Mouse (Mus musculus) mouse embryonic stem cell (cell line): Measurements from ENCODE around the gene Nat8f4.
"Not testable (repeated sequence)": the region's sequence is repeated elsewhere in the genome, so short reads cannot be mapped to it uniquely, and the experiment has no call there.

Experiments used
- in situ Hi-C, 2 experiments: fragments of 300-500 bp; cut with MboI; formaldehyde crosslinking; loops; 1 replicate in 1 of 2; 3 replicates in 1 of 2; pipeline ENCODE4 v1.14.3; 2019 to 2020; ENCODE audit warnings: low sequenced_read_pairs in 2 of 2, low pct_unique_long_range_greater_than_20kb in 1 of 2, mixed read lengths in 1 of 2; ENCODE audit not compliant: unreplicated experiment in 1 of 2

Nat8f4 gene

DNA sequence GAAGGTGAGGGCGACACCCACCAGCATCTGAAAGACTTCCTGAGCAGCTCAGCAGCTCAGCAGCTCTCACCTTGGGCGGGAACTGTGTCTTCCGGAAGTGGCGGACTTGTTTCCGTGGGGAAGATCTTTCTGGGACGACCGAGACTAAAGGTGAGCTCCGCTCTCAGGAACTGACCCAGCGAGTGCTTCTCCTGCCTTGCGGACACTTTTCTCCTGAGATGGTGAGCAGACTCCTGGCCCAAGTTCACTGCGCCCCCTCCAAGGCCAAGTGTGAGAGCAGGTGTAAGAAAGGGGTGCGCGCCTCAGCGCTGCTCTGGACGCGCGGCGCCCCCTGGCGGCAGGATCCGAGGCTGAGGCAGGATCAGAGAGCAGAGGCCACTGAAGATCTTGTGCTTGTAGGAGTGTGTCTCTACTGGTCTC lies at the start of gene Nat8f4:
Nat8f4 (minus strand) TSS at position 243 of the 420 bp plus-strand sequence.
- in situ Hi-C loops = loop anchor here in 1 of 2 experiments (5.0 to 10.0 kb wide), 2 partner anchors 57 to 100 kb away; no protein-coding TSS in a partner anchor

DNA sequence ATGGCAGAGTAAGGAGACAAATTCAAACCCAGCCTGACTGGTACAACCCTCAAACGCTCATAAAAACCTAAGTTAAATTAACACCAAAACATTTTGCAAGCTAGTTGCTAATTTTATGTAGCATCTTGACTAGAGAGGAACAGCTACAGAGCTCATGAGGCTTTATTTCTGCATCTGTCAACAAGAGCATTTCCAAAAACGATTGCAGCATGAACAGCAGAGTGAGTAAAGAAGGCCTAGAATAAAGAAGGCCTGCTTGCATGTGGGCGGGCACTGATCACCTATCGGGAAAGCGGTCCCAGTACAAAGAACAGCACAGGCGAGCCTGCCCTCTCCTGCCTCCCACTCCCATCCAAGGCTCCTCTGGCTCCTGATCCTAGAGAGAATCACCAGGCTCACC lies 43.9 kb upstream of the Nat8f4 start:
- in situ Hi-C loops = no loop called here

DNA sequence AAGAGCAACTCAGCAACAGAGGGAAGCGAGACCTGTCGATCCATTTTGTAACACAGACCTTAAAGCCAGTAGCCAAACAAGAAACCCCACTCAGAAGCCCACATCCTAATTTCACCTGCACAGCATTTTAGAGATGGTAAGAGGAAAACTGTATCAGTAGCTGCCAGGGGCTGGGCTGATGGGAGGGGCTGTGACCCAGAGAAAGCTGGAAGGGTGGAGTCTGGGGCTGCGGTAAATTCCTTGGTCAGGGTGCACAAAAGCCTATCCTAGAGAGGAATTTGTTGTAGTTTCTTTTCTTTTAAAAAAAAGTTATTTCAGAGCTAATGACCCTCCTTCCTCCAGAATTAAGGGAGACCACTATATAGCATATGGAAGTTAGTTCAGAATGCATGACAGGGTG lies 37.8 kb upstream of the Nat8f4 start:
- in situ Hi-C loops = no loop called here

DNA sequence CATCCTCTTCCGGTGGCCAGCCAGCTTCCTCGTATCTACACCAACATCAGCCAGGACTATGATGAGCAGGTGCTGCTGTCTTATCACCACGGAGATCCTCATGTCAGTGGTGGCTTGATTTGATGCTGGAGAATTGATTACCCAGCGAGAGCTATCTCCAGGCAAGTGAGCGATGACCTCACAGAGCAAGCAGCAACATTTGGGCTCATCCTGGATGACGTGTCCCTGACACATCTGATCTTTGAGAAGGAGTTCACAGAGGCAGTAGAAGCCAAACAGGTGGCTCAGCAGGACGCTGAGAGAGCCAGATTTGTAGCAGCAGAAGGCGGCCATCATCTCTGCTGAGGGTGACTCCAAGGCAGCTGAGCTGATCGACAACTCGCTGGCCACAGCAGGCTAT lies 34.0 kb upstream of the Nat8f4 start:
- in situ Hi-C loops = loop anchor here (5.0 to 10.0 kb wide), 2 partner anchors 66 to 69 kb away; no protein-coding TSS in a partner anchor

DNA sequence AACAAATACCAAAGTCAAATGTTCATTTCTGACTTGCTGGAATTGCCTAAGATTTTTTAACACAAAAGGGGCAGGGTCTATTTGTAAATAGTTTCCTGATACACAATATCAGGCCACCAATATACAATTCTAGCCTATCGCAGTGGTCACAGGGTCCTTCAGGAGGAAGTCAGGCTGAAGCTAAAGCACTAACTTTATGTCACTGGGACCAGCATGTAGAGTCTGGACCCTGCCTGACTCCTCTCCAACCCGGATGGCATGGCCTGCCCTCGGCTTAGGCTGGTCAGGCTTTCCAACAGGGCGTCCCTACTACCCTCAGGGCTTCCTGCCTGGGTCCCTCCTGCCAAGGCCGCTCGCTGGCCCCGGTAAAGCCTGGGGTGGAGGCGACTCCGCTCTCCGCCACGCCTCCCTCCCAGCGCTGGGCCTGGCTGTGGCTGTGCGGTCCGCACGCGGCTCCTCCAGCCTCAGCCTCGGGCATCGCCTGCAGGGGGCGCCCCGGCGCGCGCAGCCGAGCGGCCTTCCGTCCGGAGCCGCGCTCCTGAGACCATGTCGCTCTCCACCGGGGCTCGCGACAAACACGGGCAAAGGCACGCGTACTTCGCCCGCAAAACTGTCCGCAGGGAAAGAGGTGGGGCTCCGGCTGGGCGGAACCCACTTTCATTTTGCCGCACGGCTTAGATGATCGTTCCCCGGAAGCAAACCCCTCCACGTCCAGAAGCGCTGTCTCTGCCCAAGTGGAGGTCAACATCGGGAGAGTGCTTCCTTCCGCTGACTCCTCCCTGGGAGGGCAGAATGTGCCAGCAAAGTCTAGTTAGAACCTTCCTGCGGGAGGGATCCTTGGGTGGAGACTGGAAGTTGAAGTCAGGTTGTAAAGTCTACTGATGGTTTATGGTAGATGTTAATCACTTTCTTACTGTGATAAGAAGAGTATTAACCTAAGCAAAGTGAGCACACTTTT lies 32.1 kb upstream of the Nat8f4 start:
- in situ Hi-C loops = loop anchor here (5.0 to 10.0 kb wide), 2 partner anchors 68 to 71 kb away; no protein-coding TSS in a partner anchor

DNA sequence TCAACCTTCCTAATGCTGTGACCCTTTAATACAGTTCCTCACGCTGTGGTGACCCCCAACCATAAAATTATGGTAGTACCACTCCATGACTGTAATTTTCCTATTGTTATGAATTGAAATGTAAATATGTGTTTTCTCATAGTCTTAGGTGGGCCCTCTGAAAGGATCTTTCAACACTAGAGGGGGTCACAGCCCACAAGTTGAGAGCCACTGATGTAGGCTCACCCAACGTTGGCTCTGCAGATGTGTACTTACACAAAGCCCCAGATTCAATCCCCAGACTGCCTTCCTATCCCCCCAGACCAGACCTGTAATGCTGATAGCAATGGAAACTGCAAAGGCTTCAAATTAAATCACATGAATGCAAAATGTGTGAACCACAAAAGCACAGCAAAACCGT lies 31.0 kb upstream of the Nat8f4 start:
- in situ Hi-C loops = loop anchor here (5.0 to 10.0 kb wide), 2 partner anchors 69 to 72 kb away; no protein-coding TSS in a partner anchor

DNA sequence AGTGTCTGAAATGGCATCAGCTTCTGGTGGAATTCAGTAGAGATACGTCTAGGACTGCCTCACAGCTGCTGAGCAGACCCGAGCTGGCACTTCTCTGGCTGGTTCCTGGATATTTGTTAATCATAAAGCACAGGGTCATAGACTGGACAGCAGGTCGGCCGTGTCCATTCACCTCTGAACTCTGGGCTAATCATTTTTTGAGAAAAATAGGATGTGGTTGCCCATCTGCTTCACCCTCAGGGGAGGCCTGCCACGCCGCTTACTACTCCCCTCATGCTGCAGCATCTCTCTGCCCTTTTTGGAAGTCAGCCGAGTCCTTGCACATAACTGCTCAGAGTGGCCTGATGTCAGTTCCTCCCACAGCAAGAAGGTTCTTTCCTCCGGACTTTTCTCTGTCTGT lies 29.4 kb upstream of the Nat8f4 start:
- in situ Hi-C loops = loop anchor here in 1 of 2 experiments (10.0 kb wide), 1 partner anchor 71 kb away; no protein-coding TSS in a partner anchor

DNA sequence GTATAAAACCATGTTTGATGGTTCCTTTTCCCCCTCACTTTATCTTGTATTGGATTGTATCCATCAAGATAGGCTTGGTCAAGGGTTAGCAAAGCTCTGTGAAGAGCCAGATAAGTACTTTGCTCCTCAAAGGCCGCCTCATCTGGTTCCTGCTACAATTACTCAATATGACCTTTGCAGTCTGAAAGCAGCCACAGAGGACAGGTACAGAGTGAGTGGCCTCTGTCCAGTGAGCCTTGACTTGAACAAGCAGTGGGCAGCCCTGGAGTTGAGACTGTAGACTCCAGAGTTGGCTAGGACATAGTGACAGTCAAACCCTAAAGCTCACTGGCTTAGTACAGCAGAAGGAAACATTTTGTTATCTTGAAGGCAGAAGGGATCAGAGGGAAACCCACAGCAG lies 24.6 kb upstream of the Nat8f4 start:
- in situ Hi-C loops = no loop called here

DNA sequence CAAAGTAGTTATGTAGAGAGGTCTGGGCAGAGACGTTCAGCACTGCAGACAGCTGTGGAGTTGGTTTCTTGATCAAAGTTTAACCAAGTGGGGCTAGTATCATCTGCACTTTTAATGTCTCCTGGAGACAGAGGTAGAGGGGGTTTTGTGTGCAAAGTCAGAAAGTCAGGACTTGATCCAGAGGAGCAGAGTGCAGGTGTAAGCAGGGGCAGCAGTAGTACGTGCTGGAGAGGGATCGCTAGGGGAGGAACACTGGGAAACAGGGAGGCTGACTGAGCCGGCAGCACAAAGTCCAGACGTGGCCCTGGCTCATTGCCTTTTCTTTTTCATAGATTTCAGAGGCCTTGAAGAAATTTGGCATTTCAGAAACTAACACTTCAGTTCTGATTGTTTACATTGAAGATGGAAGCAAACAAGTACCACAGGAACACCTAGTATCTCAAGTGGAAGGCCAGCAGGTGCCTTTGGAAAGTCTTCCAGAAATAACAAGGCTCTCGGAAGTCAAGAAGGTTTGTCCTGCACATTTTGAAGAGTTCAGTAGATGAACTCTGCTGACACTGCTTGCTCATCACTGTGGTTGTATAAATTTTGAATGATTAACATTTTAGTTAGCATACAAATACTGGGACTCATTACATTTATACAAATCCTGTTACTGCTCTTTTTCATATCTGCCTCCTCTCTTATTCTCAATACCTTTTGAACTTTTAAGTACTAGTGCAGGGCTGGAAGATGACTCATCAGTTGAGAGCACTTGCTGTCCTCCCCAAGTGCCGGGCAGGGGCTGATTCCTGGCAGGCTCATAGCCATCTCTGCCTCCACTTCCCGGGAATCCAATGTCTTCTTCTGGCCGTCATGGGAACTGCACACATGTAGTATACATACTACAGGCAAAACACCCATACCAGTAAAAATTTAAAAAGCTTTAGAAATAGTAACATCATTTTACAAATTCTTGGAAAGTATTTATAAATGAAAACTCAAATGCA lies 23.1 kb upstream of the Nat8f4 start:
- in situ Hi-C loops = no loop called here

DNA sequence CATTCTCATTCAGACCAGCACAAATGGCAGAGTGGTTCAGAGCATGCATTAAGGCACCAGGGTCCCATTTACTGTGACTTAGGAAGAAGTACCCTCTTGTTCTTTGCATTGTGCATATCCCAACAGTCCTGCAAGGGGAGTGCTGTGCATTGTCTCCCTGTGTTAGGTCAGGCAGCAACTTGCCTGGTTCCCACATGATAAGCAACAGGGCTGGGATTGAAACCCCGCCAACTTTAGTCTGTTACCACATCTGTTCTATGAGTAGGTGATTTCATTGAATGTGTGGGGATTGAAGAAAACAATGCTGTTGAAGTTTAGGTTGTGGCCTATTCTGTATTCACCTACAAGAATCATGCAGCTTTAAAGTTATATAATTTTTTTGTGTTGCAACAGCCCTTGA lies 22.0 kb upstream of the Nat8f4 start:
- in situ Hi-C loops = no loop called here

DNA sequence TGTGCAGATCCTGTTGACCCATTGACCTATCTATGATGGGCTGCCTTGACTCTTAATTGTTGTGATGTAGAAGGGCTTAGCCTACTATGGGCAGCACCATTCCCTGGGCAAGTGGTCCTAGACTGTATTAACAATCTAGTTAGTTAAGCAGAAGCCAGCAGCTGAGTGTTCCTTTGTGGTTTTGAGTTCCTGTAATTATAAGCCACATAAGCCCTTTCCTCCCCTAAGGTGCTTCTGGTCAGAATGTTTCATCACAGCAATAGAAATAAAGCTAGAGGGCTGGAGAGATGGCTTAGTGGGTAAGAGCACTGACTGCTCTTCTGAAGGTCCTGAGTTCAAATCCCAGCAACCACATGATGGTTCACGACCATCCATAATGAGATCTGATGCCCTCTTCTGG lies 19.0 kb upstream of the Nat8f4 start:
- in situ Hi-C loops = no loop called here

DNA sequence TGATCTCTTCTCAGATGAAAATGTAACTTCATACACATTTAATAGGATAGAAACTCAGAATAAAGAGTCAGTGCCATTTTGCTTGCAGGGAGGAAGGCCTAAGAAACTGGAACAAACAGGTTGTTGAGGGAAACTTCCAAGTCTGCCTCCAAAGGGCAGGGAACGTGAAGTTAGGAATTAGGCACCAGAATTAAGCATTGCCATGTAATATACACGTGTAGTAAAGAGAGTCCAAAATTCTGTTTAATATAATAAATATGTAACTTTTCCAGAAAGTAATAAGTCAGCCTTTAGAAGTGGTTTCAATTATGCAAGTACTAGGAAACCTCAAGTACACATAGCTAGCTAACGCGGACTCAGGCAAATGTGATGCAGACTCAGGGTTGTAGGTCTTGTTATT lies 14.7 kb upstream of the Nat8f4 start:
- in situ Hi-C loops = no loop called here

DNA sequence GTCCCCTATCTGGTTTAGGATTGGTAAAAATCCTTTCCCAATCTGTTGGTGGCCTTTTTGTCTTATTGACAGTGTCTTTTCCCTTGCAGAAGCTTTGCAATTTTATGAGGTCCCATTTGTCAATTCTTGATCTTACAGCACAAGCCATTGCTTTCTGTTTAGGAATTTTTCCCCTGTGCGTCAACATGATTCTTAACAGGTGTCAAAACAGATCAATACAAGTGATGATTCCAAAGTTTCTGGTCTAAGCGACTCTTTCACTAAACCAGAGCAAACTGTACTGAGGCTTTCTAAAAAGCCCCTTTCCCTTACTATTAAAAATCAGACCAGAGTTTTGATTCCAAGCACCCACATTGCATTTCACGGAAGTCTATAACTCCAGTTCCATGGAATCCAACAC lies 13.7 kb upstream of the Nat8f4 start:
- in situ Hi-C loops = not testable (repeated sequence)

DNA sequence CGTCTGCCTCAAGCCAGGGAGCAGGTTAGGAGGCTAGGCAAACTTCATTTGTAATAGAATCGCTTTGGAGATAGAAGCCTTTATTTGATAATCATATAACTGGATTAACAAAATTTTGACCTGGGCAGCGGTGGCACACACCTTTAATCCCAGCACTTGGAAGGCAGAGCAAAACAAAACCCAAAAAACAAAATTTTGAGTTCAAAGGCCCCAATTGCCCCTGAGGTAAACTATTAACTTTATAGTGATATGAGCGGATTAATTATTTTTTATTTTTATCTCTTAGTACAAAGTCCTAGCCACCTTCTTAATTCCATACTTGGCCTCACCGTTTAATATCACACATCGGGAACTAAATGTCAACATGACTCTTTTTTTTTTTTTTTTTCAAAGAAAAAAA lies 11.9 kb upstream of the Nat8f4 start:
- in situ Hi-C loops = no loop called here

DNA sequence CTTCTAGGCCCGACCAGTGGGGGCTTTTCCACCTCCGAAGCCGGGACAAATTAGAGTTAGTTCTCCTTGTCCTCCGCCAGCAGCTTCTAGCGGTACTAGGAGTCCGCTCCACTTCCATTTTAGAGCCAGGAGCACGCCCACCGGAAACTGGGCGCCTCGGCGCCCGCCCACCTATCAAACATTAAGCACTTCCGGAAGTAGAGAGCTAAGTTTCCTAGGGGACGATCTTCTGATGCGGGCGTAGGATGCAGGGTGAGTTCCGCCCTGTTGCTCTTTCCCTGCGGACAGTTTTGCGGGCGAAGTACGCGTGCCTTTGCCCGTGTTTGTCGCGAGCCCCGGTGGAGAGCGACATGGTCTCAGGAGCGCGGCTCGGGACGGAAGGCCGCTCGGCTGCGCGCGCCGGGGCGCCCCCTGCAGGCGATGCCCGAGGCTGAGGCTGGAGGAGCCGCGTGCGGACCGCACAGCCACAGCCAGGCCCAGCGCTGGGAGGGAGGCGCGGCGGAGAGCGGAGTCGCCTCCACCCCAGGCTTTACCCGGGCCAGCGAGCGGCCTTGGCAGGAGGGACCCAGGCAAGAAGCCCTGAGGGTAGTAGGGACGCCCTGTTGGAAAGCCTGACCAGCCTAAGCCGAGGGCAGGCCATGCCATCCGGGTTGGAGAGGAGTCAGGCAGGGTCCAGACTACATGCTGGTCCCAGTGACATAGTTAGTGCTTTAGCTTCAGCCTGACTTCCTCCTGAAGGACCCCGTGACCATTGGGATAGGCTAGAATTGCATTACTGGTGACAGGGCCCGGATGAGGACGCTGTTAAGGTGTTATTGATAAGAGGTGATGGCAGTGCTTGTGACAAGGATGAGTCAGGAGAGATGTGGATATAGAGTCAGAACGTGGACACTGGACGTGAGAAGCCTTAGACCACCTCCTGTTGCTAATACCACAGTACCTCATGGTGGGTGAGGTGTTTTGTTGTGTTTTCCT lies 11.1 kb upstream of the Nat8f4 start, which contains the start of gene Nat8f1:
Nat8f1 (minus strand) TSS at position 149 of the 975 bp plus-strand sequence.
- in situ Hi-C loops = not testable (repeated sequence)

DNA sequence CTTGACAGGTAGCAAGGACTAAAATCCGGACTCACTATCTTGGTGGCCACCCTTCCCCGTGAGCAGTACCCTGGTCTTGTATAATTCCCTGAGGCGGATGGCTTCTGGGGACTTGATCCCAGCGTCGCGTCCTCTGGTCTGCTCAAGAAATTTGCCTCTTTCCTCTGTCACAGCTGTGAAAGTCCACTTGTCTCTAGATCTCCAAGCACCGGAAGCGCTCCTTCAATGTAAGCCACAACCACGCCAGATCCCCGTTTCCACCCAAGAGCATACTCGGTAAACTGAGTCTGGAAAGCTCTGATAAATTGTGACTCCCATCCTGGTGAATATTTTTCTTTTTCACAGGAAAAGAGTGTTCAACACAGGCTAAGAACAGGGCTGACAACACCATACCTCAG lies 10.5 kb upstream of the Nat8f4 start:
- in situ Hi-C loops = no loop called here

DNA sequence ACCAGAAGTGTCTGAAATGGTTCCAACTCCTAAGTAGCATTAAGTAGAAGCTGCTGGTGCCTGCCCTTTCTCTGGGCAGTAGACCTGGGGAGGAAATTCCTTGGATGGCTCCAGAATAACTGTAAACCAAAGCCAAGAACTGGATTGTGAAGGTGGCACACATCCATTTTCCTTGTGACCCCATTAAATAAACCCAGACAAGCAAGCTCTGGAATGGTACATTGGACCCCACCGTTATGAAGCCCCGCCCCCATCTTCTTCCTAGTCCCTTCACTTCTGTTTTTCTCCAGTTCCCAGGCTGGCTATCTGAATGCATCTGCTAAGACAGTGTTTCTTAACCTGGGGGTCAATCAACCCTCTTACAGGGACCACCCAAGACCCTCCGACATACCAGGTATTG lies 6.9 kb upstream of the Nat8f4 start, which contains the start of gene Tprkb:
Tprkb (plus strand) TSS at position 279 of the 400 bp plus-strand sequence.
- in situ Hi-C loops = no loop called here
